Mouse (Mus musculus) liver, embryonic 14.5 days (tissue): ENCODE measurements around the gene Asna1. TPM values are rescaled to one million over a fixed set of nuclear protein-coding genes. Genes with fewer than 3 reads are reported as not detected.

Experiments
- ATAC-seq: fragments of 200-750 bp; cut with Nextera tagmentation; 2 replicates; pipeline ENCODE4 v1.8.0; 2017; ENCODE audit warnings: moderate number of reproducible peaks, mild to moderate bottlenecking, moderate library complexity; ENCODE audit not compliant: insufficient read depth
- DNase-seq, 3 experiments: peaks; one replicate each; pipeline ENCODE4 v3.0.0-alpha.2; 2012 to 2013; ENCODE audit warnings: low read depth in 3 of 3, low spot score in 3 of 3
- H3K27ac ChIP-seq: fragments of 300-500 bp; sonication (generic); 2 replicates; pipeline ENCODE4 v1.5.1; 2014; ENCODE audit warnings: moderate library complexity, mild to moderate bottlenecking, control low read depth, inconsistent platforms
- H3K27me3 ChIP-seq: fragments of 300-500 bp; sonication (generic); 2 replicates; pipeline ENCODE4 v1.6.1; 2014; ENCODE audit warnings: mild to moderate bottlenecking, low read length, moderate library complexity; ENCODE audit not compliant: control insufficient read depth, insufficient read depth
- H3K36me3 ChIP-seq: fragments of 300-500 bp; sonication (generic); replicated peaks from 2 replicates; pipeline ENCODE4 v1.6.1; 2014; ENCODE audit warnings: low read depth; ENCODE audit not compliant: control insufficient read depth, insufficient read depth
- H3K4me1 ChIP-seq, 2 experiments: fragments of 200-500 bp in 1 of 2; fragments of 300-500 bp in 1 of 2; sonication (generic) in 1 of 2; replicated peaks; 2 replicates each; pipeline ENCODE4 v1.6.1; 2012 to 2014; ENCODE audit warnings: antibody characterized with exemption in 1 of 2, inconsistent platforms in 1 of 2, low read length in 1 of 2; ENCODE audit not compliant: control insufficient read depth in 2 of 2, insufficient read depth in 2 of 2
- H3K4me2 ChIP-seq: fragments of 300-500 bp; sonication (generic); 2 replicates; pipeline ENCODE4 v1.6.1; 2014; ENCODE audit warnings: low read depth, mild to moderate bottlenecking, control low read depth, moderate library complexity
- H3K4me3 ChIP-seq, 2 experiments: fragments of 200-500 bp in 1 of 2; fragments of 300-500 bp in 1 of 2; sonication (generic) in 1 of 2; 2 replicates each; pipeline ENCODE4 v1.5.1; 2012 to 2014; ENCODE audit warnings: low read depth in 2 of 2, low read length in 2 of 2, mild to moderate bottlenecking in 2 of 2, control low read depth in 1 of 2, inconsistent platforms in 1 of 2, moderate library complexity in 1 of 2; ENCODE audit not compliant: insufficient read depth in 1 of 2
- H3K9ac ChIP-seq: fragments of 300-500 bp; sonication (generic); replicated peaks from 2 replicates; pipeline ENCODE4 v1.6.1; 2014; ENCODE audit warnings: mild to moderate bottlenecking, control low read depth, moderate library complexity
- H3K9me3 ChIP-seq: fragments of 300-500 bp; sonication (generic); 2 replicates; pipeline ENCODE4 v1.6.1; 2016; ENCODE audit warnings: low read length, mixed read lengths; ENCODE audit not compliant: control insufficient read depth
- CTCF ChIP-seq: IDR thresholded peaks from 2 replicates; pipeline ENCODE4 v1.5.1; 2016; ENCODE audit warnings: antibody characterized with exemption, low read depth, control low read depth
- EP300 ChIP-seq: IDR thresholded peaks from 2 replicates; pipeline ENCODE4 v1.6.1; 2016; ENCODE audit warnings: antibody characterized with exemption, low read depth
- WGBS: fragments of 180-500 bp; shearing (Covaris S2); extraction: QIAGEN DNeasy Blood & Tissue Kit; methylation state at CpG from one replicate; pipeline ENCODE4 v1.1.7; 2014; ENCODE audit not compliant: insufficient replicate concordance; 5-methylcytosine and 5-hydroxymethylcytosine counted together
- polyA plus RNA-seq, 2 experiments: library from polyadenylated mRNA; depleted of rRNA in 1 of 2; stranded (reverse) in 1 of 2; unstranded in 1 of 2; fragments of >200 nt; fragmentation: Nextera tagmentation in 1 of 2; extraction: Ambion mirVana in 1 of 2; gene quantifications; 2 replicates each; pipeline versions ENCODE4 v1.2.1 to v1.2.3; 2012 to 2014

Asna1 gene
- polyA plus RNA-seq, 2 experiments: 56.9 to 85.3 TPM

GRCm38 (mm10) chr8:84986379-84986945 lies 38.6 kb downstream of the Asna1 start:
- Histone ChIP-seq H3K9me3 (no peaks in the 10 kb centered on the region), H3K27me3 (no peaks in the 10 kb centered on the region), H3K4me2 (peak overlapping the region; percentile 99), H3K36me3 (no peaks in the 10 kb centered on the region), H3K4me1 (peaks cover 43 to 46% of the 10 kb centered on the region in 2 experiments), H3K4me3 (peak overlapping the region; percentile 41 to 55), H3K27ac (peak overlapping the region; percentile 60), H3K9ac (peak overlapping the region; percentile 64)
- ATAC-seq (no peak), DNase-seq (no peak)
- peak; percentile 53 for TF ChIP-seq EP300
- no peak for TF ChIP-seq CTCF
- WGBS: 22% methylated on average over 8 of the region's 8 CpGs

DNA sequence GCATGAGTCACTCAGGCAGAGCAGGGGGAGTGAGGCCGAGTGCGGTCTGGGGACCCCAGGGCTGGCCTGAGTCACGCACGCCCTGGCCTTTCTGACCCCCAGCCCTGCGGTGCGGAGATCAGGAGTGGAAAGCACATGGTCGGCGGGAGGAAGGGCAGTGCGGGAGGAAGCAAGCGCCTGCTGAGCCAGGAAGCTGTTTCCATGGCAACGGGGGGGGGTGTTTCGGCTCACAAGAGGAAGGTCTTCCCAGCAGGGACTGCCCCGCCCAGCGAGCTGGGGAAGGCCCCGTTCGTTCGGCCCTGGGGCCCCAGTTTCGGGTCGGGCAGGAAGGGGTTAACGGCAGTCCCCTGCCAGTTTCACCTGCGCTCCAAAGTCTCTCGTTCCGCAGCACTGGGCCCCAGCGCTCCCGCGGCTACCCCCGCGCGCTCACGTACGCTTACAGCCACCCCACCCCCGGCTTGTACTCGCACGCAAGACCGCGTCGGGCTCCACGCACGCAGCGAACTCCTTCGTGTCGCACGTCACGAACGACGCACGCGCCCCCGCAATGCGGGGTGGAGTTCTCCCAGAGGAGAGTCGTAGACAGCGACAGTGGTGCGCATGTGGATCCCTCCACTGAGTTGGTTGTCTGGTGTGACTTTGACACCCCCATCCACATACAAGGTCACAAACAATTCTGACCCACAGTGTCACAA lies 39.2 kb downstream of the Asna1 start:
- Histone ChIP-seq H3K4me2 (peak overlapping the region; percentile 99), H3K9me3 (no peaks in the 10 kb centered on the region), H3K27me3 (no peaks in the 10 kb centered on the region), H3K4me1 (peaks cover 40 to 43% of the 10 kb centered on the region in 2 experiments), H3K36me3 (no peaks in the 10 kb centered on the region), H3K27ac (peak overlapping the region; percentile 60), H3K9ac (peak overlapping the region; percentile 64), H3K4me3 (peak overlapping the region; percentile 41 to 55)
- DNase-seq (peak in 1 of 3 experiments; percentile 80), ATAC-seq (peak; percentile 17)
- no peak for TF ChIP-seq EP300
- no peak for TF ChIP-seq CTCF
- WGBS: under 1% methylated on average over 53 of the region's 53 CpGs

DNA sequence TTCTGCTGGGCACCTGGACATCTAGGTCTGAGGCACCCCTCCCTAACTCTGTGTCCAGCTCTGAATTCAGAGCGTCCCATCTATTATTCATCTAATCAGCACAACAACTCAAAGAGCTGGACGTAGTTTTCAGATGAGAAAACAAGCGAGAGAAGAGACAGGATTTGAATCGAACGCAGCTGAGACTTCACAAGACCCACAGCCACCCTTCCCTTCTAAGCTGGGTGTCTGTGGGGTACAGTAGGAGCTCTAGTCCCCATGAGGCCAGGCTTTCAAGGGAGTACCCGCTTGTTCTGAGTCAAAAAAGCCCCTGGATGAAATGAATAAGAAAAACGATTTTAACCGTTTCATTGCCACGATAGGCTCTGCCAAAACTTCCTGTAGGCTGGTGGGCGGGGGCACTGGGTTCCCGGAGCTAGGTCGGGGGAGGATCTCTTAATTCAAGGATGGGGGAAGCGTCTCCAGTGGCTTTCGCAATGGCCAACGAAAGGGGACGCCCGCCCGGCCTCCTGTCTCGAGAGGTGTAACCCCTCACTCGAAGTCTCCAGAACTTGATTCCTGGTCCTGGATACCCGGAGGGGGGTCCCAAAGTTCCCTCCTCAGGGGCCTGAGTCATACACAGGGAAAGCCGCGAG lies 39.9 kb downstream of the Asna1 start:
- H3K4me1 ChIP-seq: peaks cover 43 to 45% of the 10 kb centered on the region in 2 experiments
- no peaks in the 10 kb centered on the region for H3K36me3 ChIP-seq
- peak overlapping the region; percentile 64 for H3K9ac ChIP-seq
- peak overlapping the region; percentile 41 to 55 for H3K4me3 ChIP-seq
- TF ChIP-seq CTCF (no peak), EP300 (no peak)
- WGBS: 1% methylated on average over 23 of the region's 23 CpGs
- H3K9me3 ChIP-seq: no peaks in the 10 kb centered on the region
- H3K27ac ChIP-seq: peak overlapping the region; percentile 60
- no peaks in the 10 kb centered on the region for H3K27me3 ChIP-seq
- no peak for DNase-seq
- no peak for ATAC-seq
- peak overlapping the region; percentile 99 for H3K4me2 ChIP-seq

DNA sequence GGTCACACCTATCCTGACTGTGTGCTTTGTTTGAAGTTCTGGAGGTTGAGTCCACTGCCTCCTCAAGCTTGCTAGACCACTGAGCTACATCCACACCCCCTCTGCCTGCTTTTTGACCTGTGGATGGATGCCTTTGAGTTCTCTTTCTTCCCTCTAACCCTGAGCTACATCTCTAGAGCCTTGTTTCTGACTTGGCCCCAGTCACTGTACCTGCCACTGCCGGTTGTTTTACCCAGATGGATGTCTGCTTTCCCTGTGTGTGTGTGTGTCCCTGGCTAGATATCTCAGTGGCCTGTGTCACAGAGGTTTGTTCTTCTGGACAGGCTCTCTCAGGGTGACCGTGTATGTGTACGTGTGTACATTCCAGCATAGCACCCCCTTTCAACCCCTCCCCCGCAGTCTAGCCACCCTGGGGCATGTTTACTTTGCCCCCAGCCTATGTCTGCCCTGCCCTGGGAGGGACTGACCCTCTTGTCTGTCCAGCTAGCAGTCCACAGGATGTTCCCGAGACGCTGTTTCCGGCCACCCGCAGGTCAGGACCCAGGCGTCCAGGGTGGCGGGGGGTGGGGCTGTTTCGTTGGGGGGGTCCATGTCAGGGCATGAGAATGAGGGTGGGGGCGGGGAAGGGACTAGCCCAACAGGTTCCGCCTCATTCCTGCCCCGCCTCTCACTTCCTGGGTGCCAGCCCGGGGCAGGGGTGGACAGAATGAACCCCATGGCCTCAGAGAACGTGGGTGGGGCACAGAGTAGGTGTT lies 40.6 kb downstream of the Asna1 start:
- H3K27me3 ChIP-seq: no peaks in the 10 kb centered on the region
- ATAC-seq (peak; percentile 10; the same call in 1 of the 2 replicates), DNase-seq (no peak)
- peak overlapping the region; percentile 99 for H3K4me2 ChIP-seq
- WGBS: 18% methylated on average over 16 of the region's 16 CpGs
- peak overlapping the region; percentile 64 for H3K9ac ChIP-seq
- TF ChIP-seq EP300: no peak
- no peak for TF ChIP-seq CTCF
- peak overlapping the region; percentile 41 to 55 for H3K4me3 ChIP-seq
- peaks cover 45 to 46% of the 10 kb centered on the region in 2 experiments for H3K4me1 ChIP-seq
- H3K9me3 ChIP-seq: no peaks in the 10 kb centered on the region
- H3K36me3 ChIP-seq: no peaks in the 10 kb centered on the region
- H3K27ac ChIP-seq: peak overlapping the region; percentile 52
